Mouse (Mus musculus) lung, postnatal 0 days (tissue): ENCODE measurements at regions not wholly inside any gene's neighbourhood (a gene's known extent, or its start where the extent isn't known, plus 50 kb on each side); places are given as distances from the start of the nearest gene placed in this dataset.

Experiments used
- CTCF ChIP-seq: IDR thresholded peaks from 2 replicates; pipeline ENCODE4 v1.5.1; 2016; ENCODE audit warnings: antibody characterized with exemption, mild to moderate bottlenecking
- EP300 ChIP-seq: IDR thresholded peaks from 2 replicates; pipeline ENCODE4 v1.6.1; 2016; ENCODE audit warnings: antibody characterized with exemption, mild to moderate bottlenecking, control low read depth

DNA sequence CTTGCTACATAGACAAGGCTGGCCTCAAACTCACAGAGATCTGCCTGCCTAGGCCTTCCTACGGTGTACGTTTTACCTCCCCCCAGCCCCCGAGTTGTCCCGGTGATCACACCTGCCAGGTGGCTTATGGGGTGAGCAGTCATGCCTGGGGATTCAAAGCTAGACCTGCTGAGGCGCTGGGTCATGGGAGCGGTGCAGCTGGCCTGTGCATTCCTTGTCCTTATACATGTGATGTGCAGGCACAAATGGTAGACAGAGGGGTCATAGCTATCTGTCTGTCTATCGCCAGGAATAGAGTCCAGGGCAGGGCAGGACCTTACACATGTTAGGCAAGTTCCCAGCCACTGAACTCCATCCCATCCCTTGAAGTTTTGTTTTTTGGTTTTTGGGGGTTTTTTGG is 71.7 kb downstream of the Kctd15 start:
- TF ChIP-seq EP300, result no peak
- no peak for TF ChIP-seq CTCF
